8 mouse cellular contexts compared by ENCODE assay signal in the genomic region with DNA sequence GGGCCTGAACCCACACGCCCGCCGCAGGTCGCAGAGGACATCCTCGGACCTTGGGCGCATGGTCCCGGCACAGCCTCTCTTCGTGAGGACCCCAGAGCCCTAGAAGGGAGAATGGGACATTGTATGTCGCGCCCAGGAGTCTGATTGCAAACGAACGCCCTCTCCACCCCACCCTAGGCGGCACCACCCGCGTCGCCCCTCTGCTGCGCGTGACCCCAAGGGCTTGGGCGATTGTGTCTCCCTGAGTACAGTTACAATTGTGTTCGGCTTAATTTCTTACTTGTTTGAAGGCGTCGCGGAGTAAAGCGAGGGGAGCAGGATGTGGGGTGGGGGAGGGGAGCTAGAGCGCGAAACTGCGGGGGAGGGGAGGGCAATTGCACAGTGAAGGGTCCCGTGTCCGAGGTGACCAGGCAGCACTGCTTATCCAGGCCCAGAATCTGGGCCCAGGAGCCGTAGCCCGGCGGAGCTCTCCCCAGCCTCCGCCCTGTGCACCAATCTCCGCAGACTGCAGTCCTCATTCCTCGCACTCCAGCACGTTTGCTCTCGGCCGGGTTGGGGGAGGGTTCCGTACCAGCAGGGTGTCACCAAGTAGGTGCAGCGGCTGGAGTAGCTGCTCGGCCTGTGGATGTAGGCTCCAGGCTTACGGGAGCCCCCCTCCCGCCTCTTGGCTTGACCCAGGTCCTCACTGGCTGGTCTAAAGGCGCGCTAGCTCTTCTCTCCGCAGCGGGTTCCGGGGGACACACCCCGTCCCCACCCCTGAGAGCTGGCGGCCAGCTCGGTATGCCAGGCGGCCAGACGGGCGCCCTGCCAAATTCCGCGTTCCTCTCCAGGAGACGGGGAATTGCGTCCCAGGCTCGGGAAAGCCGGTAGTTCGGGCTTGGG. TPM values are rescaled to one million over a fixed set of nuclear protein-coding genes. Genes with fewer than 3 reads are reported as not detected.
DNase-seq lines count a peak whose midpoint lies in the region; ATAC-seq lines count a peak whose summit lies in the region.

No protein-coding gene starts in this region.

- peak overlapping the region; percentile 65 for H3K4me3 ChIP-seq in hindbrain, embryonic 15.5 days

- no peaks in the 10 kb centered on the region for H3K36me3 ChIP-seq in hindbrain, embryonic 15.5 days

- peak; percentile 92 for DNase-seq in NIH3T3 (ENCODE audit: low read depth)
- DNase-seq in cerebellum, postnatal 36 days: peak; percentile 89 to 91
- peak; percentile 82 to 85 for DNase-seq in frontal cortex, postnatal 36 days (ENCODE audit: low spot score in 2 of 2)
- peak; percentile 76 to 86 for DNase-seq in left cerebral cortex, adult 18-20 months (ENCODE audit: low spot score in 2 of 2)
- DNase-seq in lung, postnatal 4 days: peak; percentile 95 to 98
- peak; percentile 89 to 90 for DNase-seq in right cerebral cortex, postnatal 10 days (ENCODE audit: low spot score in 2 of 2)
- DNase-seq in urinary bladder, postnatal 14 days (ENCODE audit: low spot score): peak; percentile 92

- H3K27me3 ChIP-seq in hindbrain, embryonic 15.5 days: no peaks in the 10 kb centered on the region

- under 1% methylated on average over 61 of the region's 61 CpGs for WGBS in hindbrain, embryonic 15.5 days

- H3K4me2 ChIP-seq in hindbrain, embryonic 15.5 days: peak overlapping the region; percentile 88

- peaks cover 44% of the 10 kb centered on the region for H3K4me1 ChIP-seq in hindbrain, embryonic 15.5 days (replicated peaks)

- H3K27ac ChIP-seq in hindbrain, embryonic 15.5 days (replicated peaks): peak overlapping the region; percentile 94

- peak overlapping the region; percentile 69 for H3K9ac ChIP-seq in hindbrain, embryonic 15.5 days

- ATAC-seq in hindbrain, embryonic 15.5 days (ENCODE audit: low FRiP score, low read depth): peak; percentile 75

- H3K9me3 ChIP-seq in hindbrain, embryonic 15.5 days: no peaks in the 10 kb centered on the region

RNA-seq across cellular contexts. Expression of gene A930004D18Rik, which starts 9.2 kb away (rescaled TPM):
- 10.8 and 11.1 TPM in 2 replicates for polyA plus RNA-seq in hindbrain, embryonic 15.5 days (2015; fragmentation: Nextera tagmentation; extraction: Ambion mirVana)
- total RNA-seq in left cerebral cortex, adult 18-20 months (2021): 1 to 10 TPM; 2.9 to 5.6 TPM

RNA-seq across cellular contexts. Expression of gene Skida1, which starts 20.5 kb away (rescaled TPM):
- polyA plus RNA-seq in hindbrain, embryonic 15.5 days (2015; fragmentation: Nextera tagmentation; extraction: Ambion mirVana): 6.5 and 7.1 TPM in 2 replicates
- total RNA-seq in left cerebral cortex, adult 18-20 months (2021): 1 to 10 TPM; 7.4 to 8.7 TPM

RNA-seq across cellular contexts. Expression of gene Mllt10, which starts 26.7 kb away (rescaled TPM):
- polyA plus RNA-seq in hindbrain, embryonic 15.5 days (2015; fragmentation: Nextera tagmentation; extraction: Ambion mirVana): 45.6 and 50.0 TPM in 2 replicates
- 10 to 100 TPM; 51.5 to 55.7 TPM for total RNA-seq in left cerebral cortex, adult 18-20 months (2021)

RNA-seq across cellular contexts. Expression of gene H2al2a, which starts 31.6 kb away (rescaled TPM):
- not detected in 2 replicates for polyA plus RNA-seq in hindbrain, embryonic 15.5 days (2015; fragmentation: Nextera tagmentation; extraction: Ambion mirVana)
- not detected for total RNA-seq in left cerebral cortex, adult 18-20 months (2021)

Comparison
In these comparisons a context has a peak if more than half of its experiments do, and no peak if none do; other contexts are left out.
1. Peak in every context shown above with its lines: DNase-seq, ATAC-seq, H3K4me3 ChIP-seq and H3K27ac ChIP-seq.